Mouse (Mus musculus): ENCODE results near the gene Magohb. TPM values are rescaled to one million over a fixed set of nuclear protein-coding genes. Genes with fewer than 3 reads are reported as not detected.

Magohb gene
- polyA plus RNA-seq, 1 experiment from 2014 or later: 63.6 TPM

Other genes with a start within 250 kb of the Magohb start
- gene Klra2, start 45.9 kb downstream of the Magohb start, polyA plus RNA-seq (2014; fragmentation: Nextera tagmentation; extraction: Ambion mirVana): 0.10 TPM in 1 of 2 replicates, not detected in the other
- 1.1 TPM in 2 replicates for gene Styk1, start 60.4 kb upstream of the Magohb start, polyA plus RNA-seq (2014; fragmentation: Nextera tagmentation; extraction: Ambion mirVana)
- 104 and 125 TPM in 2 replicates for gene Ybx3, start 95.2 kb upstream of the Magohb start, polyA plus RNA-seq (2014; fragmentation: Nextera tagmentation; extraction: Ambion mirVana)
- gene 5430401F13Rik, start 193.2 kb upstream of the Magohb start, polyA plus RNA-seq (2014; fragmentation: Nextera tagmentation; extraction: Ambion mirVana): not detected in 2 replicates
- gene Gm6619, start 193.2 kb upstream of the Magohb start, polyA plus RNA-seq (2014; fragmentation: Nextera tagmentation; extraction: Ambion mirVana): not detected in 2 replicates